Comparison of ENCODE assay signal across 22 mouse cellular contexts in the genomic region with DNA sequence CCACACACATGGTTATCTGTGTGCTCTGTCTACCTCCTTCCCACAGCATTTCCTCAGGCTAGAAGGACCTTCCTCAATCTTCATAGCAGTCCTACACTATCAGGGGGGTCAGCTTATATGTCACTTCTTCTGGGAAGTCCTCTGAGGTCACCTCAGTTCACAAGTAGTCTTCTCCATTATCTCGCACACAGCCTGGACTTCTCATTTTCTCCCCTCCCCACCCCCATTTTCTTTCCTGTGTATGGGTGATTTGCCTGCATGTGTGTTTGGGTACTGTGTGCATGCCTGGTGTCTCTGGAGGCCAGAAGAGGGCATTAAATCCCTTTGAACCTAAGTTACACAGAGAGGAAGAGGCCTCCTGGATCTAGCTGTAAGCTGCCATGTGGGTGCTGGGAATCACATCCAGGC. TPM values are rescaled to one million over a fixed set of nuclear protein-coding genes. Genes with fewer than 3 reads are reported as not detected.
A peak's percentile ranks its signal among the peaks of the same experiment; 100 is the strongest.
DNase-seq lines count a peak whose midpoint lies in the region; ATAC-seq and TF ChIP-seq lines count a peak whose summit lies in the region.
"Had no signal": no experiment of that assay in that cellular context is flagged by ENCODE, and none has a peak within 500 bp of the region (broad histone marks: within the 10 kb centered on the region; RNA-seq: fewer than 3 reads in every experiment).

No protein-coding gene starts in this region.

- peak in 1 of 2 experiments; percentile 22; a peak in 1 of 4 replicates for TF ChIP-seq CTCF in CH12.LX (conservative IDR thresholded peaks at IDR 0.05 in 1 of 2, IDR thresholded peaks at IDR 0.05 in 1 of 2; ENCODE audit: low read depth in 2 of 2, low read length in 2 of 2)

- no peaks in the 10 kb centered on the region for H3K36me3 ChIP-seq in CH12.LX (replicated peaks in 1 of 2; ENCODE audit: control insufficient read depth in 1 of 2, insufficient read depth in 1 of 2, low read length in 1 of 2)
- H3K36me3 ChIP-seq in liver, embryonic 11.5 days (ENCODE audit: control insufficient read depth, insufficient read depth, low read length) = no peaks in the 10 kb centered on the region
- peaks cover 32% of the 10 kb centered on the region for H3K36me3 ChIP-seq in megakaryocyte, embryonic 14.5 days (replicated peaks; ENCODE audit: low read length)
- peaks cover 3% of the 10 kb centered on the region; the same call in 1 of the 2 replicates for H3K36me3 ChIP-seq in embryonic facial prominence, embryonic 10.5 days (replicated peaks)
- H3K36me3 ChIP-seq: heart, embryonic 15.5 days; limb, embryonic 10.5 days; lung, embryonic 15.5 days; neural tube, embryonic 15.5 days had no signal

- H3K4me2 ChIP-seq in CH12.LX (ENCODE audit: insufficient read depth, low read depth, poor library complexity, severe bottlenecking) = no peak overlapping the region
- no peak overlapping the region for H3K4me2 ChIP-seq in liver, embryonic 11.5 days
- H3K4me2 ChIP-seq: heart, embryonic 15.5 days; hindbrain, embryonic 12.5 days; lung, embryonic 15.5 days; midbrain, embryonic 12.5 days; neural tube, embryonic 15.5 days had no signal

- H3K79me2 ChIP-seq in CH12.LX (replicated peaks; ENCODE audit: control insufficient read depth, extremely low read depth, insufficient read depth, poor library complexity, severe bottlenecking) = no peaks in the 10 kb centered on the region

- no peak overlapping the region for H3K4me3 ChIP-seq in CH12.LX (replicated peaks in 1 of 3; ENCODE audit: low read depth in 2 of 3, low read length in 2 of 3, poor library complexity in 1 of 3)
- no peak overlapping the region for H3K4me3 ChIP-seq in liver, embryonic 11.5 days (ENCODE audit: low read depth, low read length)
- H3K4me3 ChIP-seq in megakaryocyte, embryonic 14.5 days (replicated peaks) = peak overlapping the region; percentile 47
- H3K4me3 ChIP-seq in embryonic facial prominence, embryonic 10.5 days = no peak overlapping the region
- H3K4me3 ChIP-seq: gastrocnemius, adult 2 months; heart, embryonic 15.5 days; hindbrain, embryonic 12.5 days; limb, embryonic 10.5 days; lung, embryonic 15.5 days; midbrain, embryonic 12.5 days; myocyte; neural tube, embryonic 15.5 days had no signal

- no peak for TF ChIP-seq POLR2A in CH12.LX (IDR thresholded peaks at IDR 0.05; ENCODE audit: low read depth, low read length)

- no peaks in the 10 kb centered on the region for H3K9me3 ChIP-seq in CH12.LX (replicated peaks; ENCODE audit: low read length)
- H3K9me3 ChIP-seq in liver, embryonic 11.5 days (ENCODE audit: control insufficient read depth, low read length) = no peaks in the 10 kb centered on the region
- no peaks in the 10 kb centered on the region for H3K9me3 ChIP-seq in megakaryocyte, embryonic 14.5 days
- no peaks in the 10 kb centered on the region for H3K9me3 ChIP-seq in embryonic facial prominence, embryonic 10.5 days
- H3K9me3 ChIP-seq: heart, embryonic 15.5 days; hindbrain, embryonic 12.5 days; limb, embryonic 10.5 days; lung, embryonic 15.5 days; midbrain, embryonic 12.5 days; neural tube, embryonic 15.5 days had no signal

- DNase-seq in 416B (ENCODE audit: low read depth) = peak; percentile 77
- DNase-seq in CH12.LX (ENCODE audit: extremely low read depth) = peak; percentile 26
- DNase-seq in liver, embryonic 11.5 days (ENCODE audit: low spot score) = no peak
- DNase-seq in embryonic facial prominence, embryonic 10.5 days (ENCODE audit: low spot score) = no peak
- no peak for DNase-seq in heart, postnatal 36 days
- DNase-seq in layer of hippocampus, adult 9-10 months (ENCODE audit: low spot score) = no peak
- DNase-seq: adrenal gland, adult 8-10 months; cerebellum, adult 8-10 months; gastrocnemius, adult 2 months; heart, adult 11 months; layer of hippocampus, postnatal 36 days; thymus, adult 18-20 months had no signal

- H3K27me3 ChIP-seq in CH12.LX (replicated peaks) = no peaks in the 10 kb centered on the region
- no peaks in the 10 kb centered on the region for H3K27me3 ChIP-seq in liver, embryonic 11.5 days (replicated peaks; ENCODE audit: control insufficient read depth, insufficient read depth, low read length)
- H3K27me3 ChIP-seq in megakaryocyte, embryonic 14.5 days (replicated peaks) = no peaks in the 10 kb centered on the region
- no peaks in the 10 kb centered on the region for H3K27me3 ChIP-seq in embryonic facial prominence, embryonic 10.5 days (replicated peaks; ENCODE audit: low read depth, poor library complexity, severe bottlenecking)
- H3K27me3 ChIP-seq: heart, embryonic 15.5 days; hindbrain, embryonic 12.5 days; lung, embryonic 15.5 days; midbrain, embryonic 12.5 days; neural tube, embryonic 15.5 days had no signal

- 30% methylated on average over 1 of the region's 1 CpGs for WGBS in liver, embryonic 11.5 days
- WGBS in embryonic facial prominence, embryonic 10.5 days = 50% methylated on average over 1 of the region's 1 CpGs

- no peak overlapping the region for H3K9ac ChIP-seq in CH12.LX (ENCODE audit: insufficient read depth, low read depth)
- H3K9ac ChIP-seq in liver, embryonic 11.5 days (ENCODE audit: low read depth, low read length) = no peak overlapping the region
- H3K9ac ChIP-seq: heart, embryonic 15.5 days; hindbrain, embryonic 12.5 days; lung, embryonic 15.5 days; midbrain, embryonic 12.5 days; neural tube, embryonic 15.5 days had no signal

- no peak for TF ChIP-seq EP300 in CH12.LX (IDR thresholded peaks at IDR 0.05; ENCODE audit: low read length)

- peak; percentile 18 for ATAC-seq in liver, embryonic 11.5 days (replicated peaks; ENCODE audit: low FRiP score)
- ATAC-seq: CD4-positive, CD25-positive, alpha-beta regulatory T cell, adult 4 months; inflammation-experienced regulatory T-cells, adult 6 months had no signal

- no peak overlapping the region for H3K27ac ChIP-seq in CH12.LX (ENCODE audit: insufficient read depth, low read depth)
- 0 out of 2 replicates have a peak overlapping the region, but pooled peaks have one; percentile 25 for H3K27ac ChIP-seq in liver, embryonic 11.5 days (ENCODE audit: low read depth, low read length)
- no peak overlapping the region for H3K27ac ChIP-seq in embryonic facial prominence, embryonic 10.5 days (replicated peaks)
- H3K27ac ChIP-seq: gastrocnemius, adult 2 months; heart, embryonic 15.5 days; hindbrain, embryonic 12.5 days; limb, embryonic 10.5 days; lung, embryonic 15.5 days; midbrain, embryonic 12.5 days; neural tube, embryonic 15.5 days had no signal

- peaks cover 12 to 35% of the 10 kb centered on the region in 2 experiments for H3K4me1 ChIP-seq in CH12.LX (ENCODE audit: control insufficient read depth in 1 of 2, insufficient read depth in 2 of 2)
- 0 out of 2 replicates have a peak, but pooled peaks cover 3% of the 10 kb centered on the region for H3K4me1 ChIP-seq in liver, embryonic 11.5 days (replicated peaks; ENCODE audit: control insufficient read depth, insufficient read depth, low read length)
- peaks cover 53% of the 10 kb centered on the region for H3K4me1 ChIP-seq in megakaryocyte, embryonic 14.5 days
- H3K4me1 ChIP-seq in embryonic facial prominence, embryonic 10.5 days = peaks cover 18% of the 10 kb centered on the region
- H3K4me1 ChIP-seq: lung, embryonic 15.5 days; midbrain, embryonic 12.5 days; neural tube, embryonic 15.5 days had no signal

- no peak; the same call in 1 of the 2 replicates for TF ChIP-seq RAD21 in CH12.LX (IDR thresholded peaks at IDR 0.05; ENCODE audit: low read depth, low read length)

- dilution Hi-C loops in CH12.LX (cut with MboI; ENCODE audit: extremely low pct_ligation_motif_present, extremely low pct_unique_long_range_greater_than_20kb, low sequenced_read_pairs) = no loop called here

- intact Hi-C loops in heart, postnatal 36 days (cut with DNase I) = no loop called here

- in situ Hi-C loops in CH12.LX (cut with MboI; ENCODE audit: low pct_ligation_motif_present, low pct_unique_long_range_greater_than_20kb, low sequenced_read_pairs) = no loop called here

TF ChIP-seq in CH12.LX, 34 proteins besides CTCF, POLR2A, EP300 and RAD21:
- TF ChIP-seq ZNF384 (IDR thresholded peaks at IDR 0.05; ENCODE audit: low read depth, low read length) (no peak), ELF1 (IDR thresholded peaks at IDR 0.05; ENCODE audit: low read depth, low read length) (no peak), IRF4 (IDR thresholded peaks at IDR 0.05; ENCODE audit: low read depth, low read length) (no peak), PAX5 (IDR thresholded peaks at IDR 0.05; ENCODE audit: low read length) (no peak)

RNA-seq across cellular contexts. Expression of gene AB124611, which starts 1.9 kb away (rescaled TPM):
- 0.46 and 0.89 TPM in 2 replicates for total RNA-seq in CH12.LX (2012; rRNA removed)
- total RNA-seq in CH12.LX (2014; rRNA removed) = 1.5 TPM in 2 replicates
- 2.1 and 2.3 TPM in 2 replicates for polyA plus RNA-seq in CH12.LX (2012; ENCODE audit: insufficient read length, low read depth)
- polyA plus RNA-seq in liver, embryonic 11.5 days (2014; fragmentation: Nextera tagmentation; extraction: Ambion mirVana) = 3.7 and 4.3 TPM in 2 replicates
- 44.7 and 70.3 TPM in 2 replicates for polyA plus RNA-seq in megakaryocyte, embryonic 14.5 days (2012; ENCODE audit: insufficient read depth, low replicate concordance)
- polyA plus RNA-seq in embryonic facial prominence, embryonic 10.5 days (2016; fragmentation: Nextera tagmentation; extraction: Ambion mirVana) = 4.7 and 4.9 TPM in 2 replicates
- total RNA-seq in heart, postnatal 36 days (2021) = 1 to 10 TPM; 1.8 to 2.0 TPM

RNA-seq across cellular contexts. Expression of gene Tmed1, which starts 17.9 kb away (rescaled TPM):
- total RNA-seq in CH12.LX (2012; rRNA removed) (28.4 and 28.8 TPM in 2 replicates), CH12.LX (2014; rRNA removed) (21.7 and 25.5 TPM in 2 replicates)
- 17.1 and 19.8 TPM in 2 replicates for polyA plus RNA-seq in CH12.LX (2012; ENCODE audit: insufficient read length, low read depth)
- 68.6 and 70.2 TPM in 2 replicates for polyA plus RNA-seq in liver, embryonic 11.5 days (2014; fragmentation: Nextera tagmentation; extraction: Ambion mirVana)
- polyA plus RNA-seq in megakaryocyte, embryonic 14.5 days (2012; ENCODE audit: insufficient read depth, low replicate concordance) = 6.6 TPM in 1 of 2 replicates, not detected in the other
- 119 and 121 TPM in 2 replicates for polyA plus RNA-seq in embryonic facial prominence, embryonic 10.5 days (2016; fragmentation: Nextera tagmentation; extraction: Ambion mirVana)
- total RNA-seq in heart, postnatal 36 days (2021) = 10 to 100 TPM; 44.9 to 46.9 TPM

RNA-seq across cellular contexts. Expression of gene Carm1, which starts 18.8 kb away (rescaled TPM):
- 42.2 and 46.7 TPM in 2 replicates for total RNA-seq in CH12.LX (2012; rRNA removed)
- total RNA-seq in CH12.LX (2014; rRNA removed) = 19.1 and 21.5 TPM in 2 replicates
- 98.5 and 111 TPM in 2 replicates for polyA plus RNA-seq in CH12.LX (2012; ENCODE audit: insufficient read length, low read depth)
- 54.9 TPM in 2 replicates for polyA plus RNA-seq in liver, embryonic 11.5 days (2014; fragmentation: Nextera tagmentation; extraction: Ambion mirVana)
- polyA plus RNA-seq in megakaryocyte, embryonic 14.5 days (2012; ENCODE audit: insufficient read depth, low replicate concordance) = 105 and 143 TPM in 2 replicates
- 73.1 and 84.1 TPM in 2 replicates for polyA plus RNA-seq in embryonic facial prominence, embryonic 10.5 days (2016; fragmentation: Nextera tagmentation; extraction: Ambion mirVana)
- 10 to 100 TPM; 56.9 to 65.4 TPM for total RNA-seq in heart, postnatal 36 days (2021)

Comparison
In these comparisons a context has a peak if more than half of its experiments do, and no peak if none do; other contexts are left out.
1. DNase-seq: peak in 416B (single experiment) and CH12.LX (single experiment); none in liver, embryonic 11.5 days (single experiment), embryonic facial prominence, embryonic 10.5 days (single experiment), heart, postnatal 36 days (0 of 2) and layer of hippocampus, adult 9-10 months (single experiment).